Mouse (Mus musculus) layer of hippocampus, postnatal 25 days (tissue): ENCODE results near the gene Ccdc12. TPM values are rescaled to one million over a fixed set of nuclear protein-coding genes. Genes with fewer than 3 reads are reported as not detected.
A peak's percentile ranks its signal among the peaks of the same experiment; 100 is the strongest.

Experiments
- DNase-seq, 2 experiments: peaks; one replicate each; pipeline ENCODE4 v3.0.0; 2022; ENCODE audit warnings: mixed read lengths in 2 of 2, low spot score in 1 of 2; ENCODE audit errors: extremely low spot score in 1 of 2
- total RNA-seq, 2 experiments: library from RNA; stranded (reverse); gene quantifications; 2 replicates each; pipeline ENCODE4 v1.2.3; 2021

Ccdc12 gene
- total RNA-seq = 10 to 100 TPM; 51.2 to 57.6 TPM

- peak; percentile 91 to 99 for DNase-seq
These were observed at the start of gene Ccdc12 for GRCm38 (mm10) chr9:110656249-110657221. TSS of gene Ccdc12 (plus strand) at chr9:110656503.

- DNase-seq = no peak
These were observed 44.8 kb upstream of the Ccdc12 start for GRCm38 (mm10) chr9:110611471-110611870.

GRCm38 (mm10) chr9:110617081-110617480 lies 39.2 kb upstream of the Ccdc12 start:
- no peak for DNase-seq

GRCm38 (mm10) chr9:110620180-110620579 lies 36.1 kb upstream of the Ccdc12 start:
- no peak for DNase-seq

GRCm38 (mm10) chr9:110620685-110621084 lies 35.6 kb upstream of the Ccdc12 start:
- DNase-seq = no peak

- no peak for DNase-seq
These were observed 33.6 kb upstream of the Ccdc12 start for GRCm38 (mm10) chr9:110622621-110623219.

- DNase-seq = no peak
These were observed 32.7 kb upstream of the Ccdc12 start for GRCm38 (mm10) chr9:110623416-110624195.

GRCm38 (mm10) chr9:110624361-110625166 lies 31.7 kb upstream of the Ccdc12 start, which contains the start of gene Nradd:
TSS of gene Nradd (minus strand) at chr9:110624452.
- DNase-seq = peak; percentile 69 to 73

- no peak for DNase-seq
These were observed 30.9 kb upstream of the Ccdc12 start for GRCm38 (mm10) chr9:110625350-110625908.

GRCm38 (mm10) chr9:110630171-110630570 lies 26.1 kb upstream of the Ccdc12 start:
- DNase-seq = no peak

- DNase-seq = peak in 1 of 2 experiments; percentile 67
These were observed 25.1 kb upstream of the Ccdc12 start for GRCm38 (mm10) chr9:110631191-110631590.

GRCm38 (mm10) chr9:110631651-110632275 lies 24.5 kb upstream of the Ccdc12 start:
- DNase-seq = no peak

- no peak for DNase-seq
These were observed 23.6 kb upstream of the Ccdc12 start for GRCm38 (mm10) chr9:110632671-110633070.

GRCm38 (mm10) chr9:110633882-110634281 lies 22.4 kb upstream of the Ccdc12 start:
- DNase-seq = no peak

- DNase-seq = peak; percentile 88 to 99
These were observed 21.1 kb upstream of the Ccdc12 start for GRCm38 (mm10) chr9:110635225-110635624.

GRCm38 (mm10) chr9:110638611-110639021 lies 17.7 kb upstream of the Ccdc12 start:
- no peak for DNase-seq

- DNase-seq = no peak
These were observed 15.3 kb upstream of the Ccdc12 start for GRCm38 (mm10) chr9:110641006-110641405.

- no peak for DNase-seq
These were observed 13.3 kb upstream of the Ccdc12 start for GRCm38 (mm10) chr9:110642812-110643524.
